Mouse (Mus musculus) megakaryocyte, embryonic 14.5 days (primary cell): ENCODE measurements around the gene Ipo11.

Experiments
- FLI1 ChIP-seq: IDR thresholded peaks from 2 replicates; pipeline ENCODE4 v1.6.1; 2012; ENCODE audit warnings: low read length, inconsistent platforms, mixed read lengths
- GATA1 ChIP-seq: IDR thresholded peaks from 3 replicates; pipeline ENCODE4 v1.6.1; 2012; ENCODE audit warnings: mixed read lengths, low read length, inconsistent platforms, borderline replicate concordance

DNA sequence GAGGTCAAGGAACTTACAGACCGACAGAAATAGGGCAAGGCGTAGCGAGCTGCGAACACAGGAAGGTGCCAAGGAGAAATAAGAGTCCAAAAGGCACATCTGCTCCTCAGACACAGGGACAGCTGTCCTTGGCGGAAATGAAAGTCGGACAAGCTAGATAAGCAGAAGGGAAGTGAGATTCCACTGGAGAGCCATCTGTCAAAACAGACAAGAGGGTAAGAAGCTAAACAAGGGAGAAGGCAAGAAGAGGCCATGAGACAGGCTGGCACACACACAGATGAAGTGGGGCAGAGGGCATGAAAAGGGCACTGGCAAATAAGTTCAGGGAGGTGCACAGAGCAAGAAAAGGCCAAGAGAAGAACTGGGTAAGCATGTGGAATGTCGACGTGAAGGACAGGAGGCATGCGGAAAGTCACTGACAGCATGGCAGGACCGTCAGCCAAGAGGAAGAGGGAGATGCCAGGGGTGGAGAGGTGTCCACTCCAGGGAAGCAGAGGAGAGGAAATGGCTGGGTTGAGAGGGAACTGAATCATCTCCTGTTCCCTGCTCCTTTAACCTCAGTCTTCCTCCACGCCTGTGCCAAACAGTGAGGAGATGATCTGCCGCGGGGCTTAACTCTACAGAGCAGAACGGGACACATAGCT, 176.4 kb downstream of the Ipo11 start:
- TF ChIP-seq GATA1 = no peak
- TF ChIP-seq FLI1 = no peak
